Mouse (Mus musculus): Measurements from ENCODE around the gene Wap.

Gene Wap

DNA sequence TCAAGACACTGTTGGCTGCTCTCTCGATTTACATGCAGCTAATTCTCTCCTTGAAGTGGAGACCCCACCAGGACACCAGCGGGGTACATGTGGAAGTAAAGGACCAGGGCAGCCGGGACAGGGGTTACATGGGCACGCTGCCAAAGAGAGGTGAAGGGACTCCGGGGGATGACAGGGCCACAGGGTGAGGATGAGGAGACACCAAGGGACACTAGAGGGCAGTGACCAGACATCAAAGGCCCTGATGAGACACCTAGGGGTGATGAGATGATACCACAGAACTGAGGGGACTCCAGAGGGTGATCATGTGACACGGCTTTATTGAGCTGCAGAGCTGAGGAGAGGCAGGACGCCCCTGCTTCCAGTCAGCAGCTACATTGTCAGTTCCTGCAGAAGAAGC is 40.9 kb downstream of the Wap start:
- in situ Hi-C loops (cut with MboI): no loop called here

DNA sequence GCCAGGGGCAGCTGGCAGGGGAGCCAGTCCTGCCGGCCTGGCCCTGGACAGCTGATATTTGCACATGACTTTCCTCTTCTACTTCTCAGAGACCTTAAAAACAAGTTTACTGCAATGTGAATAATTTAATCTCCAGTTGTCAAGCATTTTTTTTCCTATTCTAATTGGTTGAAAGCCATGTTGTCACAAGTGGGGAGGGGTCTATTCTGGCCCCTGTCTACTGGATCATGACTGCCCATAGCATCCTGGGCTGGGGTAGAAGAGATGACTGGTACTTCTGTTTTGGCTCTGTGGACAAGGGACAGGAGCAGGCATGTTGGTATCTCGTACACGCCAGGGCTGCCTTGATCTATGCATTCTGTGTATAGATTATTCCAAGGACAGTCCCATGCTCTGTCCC is 41.8 kb downstream of the Wap start:
- in situ Hi-C loops (cut with MboI): no loop called here

DNA sequence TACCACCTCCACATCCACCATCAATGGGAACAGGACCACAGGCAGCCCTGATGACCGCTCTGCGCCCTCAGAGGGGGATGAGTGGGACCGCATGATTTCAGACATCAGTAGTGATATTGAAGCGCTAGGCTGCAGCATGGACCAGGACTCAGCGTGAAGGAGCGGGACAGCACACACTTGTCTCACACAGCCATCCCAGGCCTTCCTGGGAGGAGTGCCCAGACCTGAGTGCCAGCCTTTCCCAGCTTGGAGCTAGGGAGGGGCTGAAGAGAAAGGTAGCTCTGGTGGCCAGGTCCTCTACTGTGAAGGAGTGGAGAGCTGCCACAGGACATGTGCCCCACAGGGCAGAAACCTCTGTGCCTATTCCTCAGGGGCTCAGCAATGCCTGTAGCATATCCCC is 42.2 kb downstream of the Wap start:
- in situ Hi-C loops (cut with MboI): no loop called here

DNA sequence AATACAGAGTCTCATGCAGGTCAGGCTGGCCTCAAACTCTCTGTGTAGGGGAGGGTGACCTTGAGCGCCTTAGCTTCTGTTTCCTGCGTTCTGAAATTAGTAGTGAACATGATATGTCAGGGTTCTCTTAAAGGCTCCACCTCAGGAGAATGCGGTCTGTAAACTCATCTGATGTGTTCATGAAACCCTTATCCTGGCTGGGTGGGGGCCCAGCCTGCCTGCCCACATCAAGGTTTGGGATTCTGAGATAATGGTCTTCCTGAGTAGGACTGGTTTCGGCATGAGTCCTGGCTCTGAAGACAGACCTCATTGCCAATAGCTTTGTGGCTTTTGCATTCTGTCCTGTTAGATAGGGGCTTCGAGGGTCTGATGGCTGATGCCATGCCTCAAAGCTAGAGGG is 43.1 kb downstream of the Wap start:
- in situ Hi-C loops (cut with MboI): no loop called here

DNA sequence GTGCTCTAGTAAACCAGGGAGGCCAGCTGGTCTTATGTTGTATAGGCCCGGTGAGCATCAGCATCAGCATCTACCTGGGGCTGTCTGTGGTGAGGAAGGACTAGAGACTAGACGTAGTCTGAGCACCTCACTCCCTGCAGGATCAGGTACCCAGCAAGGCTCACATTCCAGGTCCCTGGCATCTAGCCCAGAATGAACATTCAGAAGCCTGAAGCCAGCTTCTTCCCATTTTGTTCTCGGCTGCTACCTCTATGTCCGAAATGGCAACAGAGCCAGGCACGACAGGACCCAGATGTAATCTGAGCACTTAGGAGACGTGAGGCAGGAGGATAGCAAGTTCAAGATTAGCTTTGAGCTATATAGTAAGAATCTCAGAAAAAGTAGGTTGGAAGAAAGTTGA is 43.6 kb downstream of the Wap start:
- in situ Hi-C loops (cut with MboI): no loop called here

DNA sequence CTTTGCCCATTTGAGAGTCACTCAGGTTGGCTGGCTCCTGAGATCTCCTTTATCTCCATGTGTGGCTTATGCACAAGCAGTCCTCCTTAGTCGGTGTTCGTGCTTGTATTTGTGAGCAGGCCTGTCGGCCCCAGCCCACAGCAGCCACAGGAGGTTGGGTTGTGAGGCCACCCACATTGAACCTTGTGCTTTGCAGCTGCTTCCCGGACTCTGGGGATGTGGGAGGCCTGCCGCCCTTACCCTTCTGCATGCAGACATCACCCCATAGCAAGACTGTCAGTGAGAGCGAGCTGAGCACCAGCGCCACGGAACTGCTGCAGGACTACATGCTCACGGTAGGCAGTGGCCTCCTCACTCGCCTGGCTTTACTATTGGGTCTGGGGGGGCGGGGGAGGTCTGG is 45.0 kb downstream of the Wap start:
- in situ Hi-C loops (cut with MboI): no loop called here

DNA sequence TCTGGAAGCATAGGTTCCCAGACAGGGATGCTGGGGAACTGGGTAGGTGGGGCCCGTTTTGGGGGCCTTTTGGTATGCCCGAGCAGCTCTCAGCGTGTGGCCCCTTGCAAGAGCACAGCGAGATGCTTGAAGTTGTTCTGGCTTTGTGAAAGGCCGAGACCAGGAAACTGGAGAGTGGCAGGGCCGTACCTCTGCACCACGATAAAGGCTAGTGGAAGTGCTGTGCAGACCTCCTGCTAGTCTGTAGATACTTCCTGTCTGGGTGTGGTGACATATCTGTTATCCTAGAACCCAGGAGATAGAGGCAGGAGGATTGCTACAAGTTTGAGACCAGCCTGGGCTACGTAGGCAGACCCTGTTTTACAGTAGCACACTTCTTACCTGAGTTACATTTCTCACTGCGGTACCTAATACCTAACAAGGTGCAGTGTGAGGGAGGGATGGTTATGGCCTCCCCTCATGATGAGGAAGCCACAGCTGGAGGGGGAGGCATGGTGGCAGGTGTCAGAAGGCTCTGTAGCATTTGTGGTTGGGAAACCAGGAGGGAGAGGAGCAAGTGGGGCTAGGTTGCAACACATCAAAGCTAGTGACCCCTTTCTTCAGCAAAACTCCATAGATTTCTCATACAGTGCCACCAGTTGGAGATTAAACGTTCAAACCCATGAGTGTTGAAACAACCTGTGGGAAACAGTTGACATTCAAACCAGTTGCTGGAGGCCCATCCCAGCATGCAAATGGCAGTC is 47.3 kb downstream of the Wap start:
- in situ Hi-C loops (cut with MboI): no loop called here

DNA sequence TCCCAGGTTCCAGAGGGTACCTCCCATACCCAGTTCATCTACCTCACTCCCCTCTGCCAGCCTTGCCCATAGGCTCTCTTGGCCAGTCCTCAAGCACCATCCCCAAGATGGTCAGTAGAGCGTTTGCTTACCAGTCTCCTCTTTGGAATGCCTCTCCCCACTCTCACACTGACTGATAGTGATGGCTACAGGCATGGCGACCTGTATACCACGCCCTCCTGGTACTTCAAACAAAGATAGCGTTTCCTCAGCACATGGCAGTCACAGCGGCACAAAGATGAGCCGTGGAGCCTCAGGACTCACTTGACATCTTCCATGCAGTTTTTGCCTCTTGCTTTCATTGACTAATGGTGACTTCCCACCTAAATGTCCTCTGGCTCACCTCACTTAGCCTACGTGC is 48.6 kb downstream of the Wap start:
- in situ Hi-C loops (cut with MboI): no loop called here

DNA sequence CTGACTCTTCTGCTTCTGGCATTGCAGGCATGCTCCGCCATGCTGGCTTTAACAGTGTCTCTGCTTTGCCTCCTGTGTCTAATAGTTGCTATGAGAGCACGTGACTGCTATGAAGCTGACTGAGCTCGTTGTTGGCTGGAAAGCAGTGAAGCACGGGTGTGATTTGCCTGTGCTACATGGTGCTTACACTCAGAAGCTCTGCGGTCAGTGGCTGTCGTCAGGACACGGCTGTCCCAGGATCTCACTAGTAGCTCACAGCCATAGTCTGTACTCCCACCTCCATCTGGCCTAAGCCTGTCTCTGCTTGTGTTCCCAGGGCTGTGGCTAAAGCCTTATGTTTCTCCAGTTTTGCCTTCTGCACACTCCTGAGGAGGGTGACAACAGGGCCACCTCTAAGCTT is 50.1 kb downstream of the Wap start:
- in situ Hi-C loops (cut with MboI): no loop called here

DNA sequence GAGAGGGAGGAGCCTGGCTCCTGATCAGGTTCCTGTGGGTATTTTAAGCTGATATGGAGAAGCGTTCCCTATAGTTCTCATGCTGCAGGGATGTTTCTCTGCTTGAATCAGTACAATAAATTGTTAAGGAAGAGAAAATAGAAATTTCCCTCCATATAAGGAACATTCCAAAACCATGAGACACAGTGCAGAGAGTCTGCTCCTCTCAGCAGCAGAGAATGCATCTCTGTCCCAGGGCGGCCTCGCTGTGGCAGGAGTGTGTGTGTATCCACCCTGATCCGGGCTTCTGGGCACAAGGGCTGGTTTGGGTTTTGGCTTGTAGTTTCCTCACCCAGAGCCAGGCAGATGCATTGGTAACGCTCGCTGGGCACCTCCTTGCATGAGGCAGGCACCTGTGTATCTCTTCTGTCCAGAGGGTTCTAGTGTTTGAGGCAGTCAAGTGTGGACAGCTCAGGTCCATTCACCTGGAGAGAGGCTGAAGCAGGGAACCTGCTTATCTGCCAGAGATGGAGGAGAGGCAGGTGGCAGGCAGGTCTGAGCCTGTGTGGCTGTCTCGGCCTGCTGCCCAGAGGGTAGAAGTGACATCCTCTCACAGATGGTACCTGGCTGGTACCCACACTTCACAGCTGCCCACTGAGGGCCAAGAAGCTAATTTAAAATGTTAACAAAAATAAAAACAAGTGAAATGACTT is 51.0 kb downstream of the Wap start:
- in situ Hi-C loops (cut with MboI): no loop called here

DNA sequence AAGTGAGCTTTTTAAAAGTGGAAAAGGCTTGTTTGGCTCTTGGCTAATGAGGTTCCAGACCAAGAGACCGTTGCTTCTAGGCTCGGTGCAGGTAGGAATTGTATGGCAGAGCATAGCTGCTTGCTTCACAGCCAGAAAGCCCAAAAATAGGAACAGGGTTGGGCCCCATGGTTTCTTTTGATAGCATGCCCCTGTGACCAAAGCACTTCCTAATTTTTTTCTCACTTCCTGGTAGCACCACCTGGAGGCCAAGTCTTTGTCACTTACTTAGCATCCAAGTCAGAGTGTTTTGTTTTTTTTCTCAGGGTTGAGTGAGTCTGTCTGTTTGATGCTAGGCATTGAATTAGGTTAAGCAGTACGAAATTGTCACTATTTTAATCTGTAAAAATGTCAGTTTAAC is 51.8 kb downstream of the Wap start:
- in situ Hi-C loops (cut with MboI): no loop called here

DNA sequence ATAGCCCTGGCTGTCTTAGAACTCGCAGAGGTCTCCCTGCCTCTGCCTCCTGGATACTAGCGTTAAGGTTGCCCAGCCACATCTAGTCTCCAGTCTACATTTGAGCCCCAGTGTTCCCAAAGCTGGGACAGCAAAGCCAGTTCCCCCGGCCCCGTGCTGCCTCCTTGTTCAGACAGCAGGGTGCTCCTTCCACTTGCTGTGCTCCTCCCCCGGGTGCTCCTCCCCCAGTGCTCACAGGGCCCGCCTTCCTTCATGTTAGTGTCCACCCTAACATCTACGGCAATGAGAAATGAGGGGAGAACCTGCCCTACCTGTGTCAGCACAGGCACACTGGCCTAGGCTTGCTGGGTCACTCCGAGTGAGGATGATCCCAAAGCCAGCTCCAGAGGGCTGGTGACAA is 52.7 kb downstream of the Wap start:
- in situ Hi-C loops (cut with MboI): no loop called here

Data from mature B cell (primary cell).